Mouse (Mus musculus): ENCODE measurements around the gene Zc3hav1l.
A peak's percentile ranks its signal among the peaks of the same experiment; 100 is the strongest.

The Zc3hav1l gene

DNA sequence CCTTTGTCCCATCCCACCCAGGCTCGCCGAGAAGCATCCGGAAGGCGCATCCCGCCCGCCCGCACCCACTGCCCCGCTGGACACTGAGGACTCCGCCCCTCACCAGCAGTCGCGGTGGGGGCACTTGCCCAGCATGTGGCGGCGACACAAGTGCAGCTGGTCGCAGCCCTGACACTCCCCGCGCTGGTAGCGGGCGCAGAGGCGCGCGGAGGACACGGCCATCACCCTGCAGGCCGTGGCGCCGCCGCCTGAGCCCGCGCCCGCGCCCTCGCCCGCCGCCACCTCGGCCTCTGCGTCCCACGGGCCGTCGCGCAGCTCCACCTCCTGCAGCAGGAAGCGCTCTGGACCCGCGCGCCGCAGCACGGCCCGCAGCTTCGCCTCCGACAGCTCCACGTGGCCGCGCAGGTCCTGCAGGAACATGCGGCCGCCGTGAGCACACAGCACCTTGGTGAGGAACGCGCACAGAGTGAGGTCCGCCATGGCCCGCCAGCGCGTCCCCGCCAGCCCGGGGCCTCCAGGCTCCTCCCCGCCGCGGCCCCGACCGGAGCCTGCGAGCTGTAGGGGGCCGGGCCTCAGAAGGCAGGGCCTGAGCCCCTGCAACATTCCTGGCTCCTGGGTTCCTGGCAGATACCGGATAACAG lies at the start of gene Zc3hav1l:
Gene Zc3hav1l (minus strand): TSS at position 499 of the 641 bp plus-strand sequence.
- peak; percentile 79 for DNase-seq (ENCODE audit: low spot score)

DNA sequence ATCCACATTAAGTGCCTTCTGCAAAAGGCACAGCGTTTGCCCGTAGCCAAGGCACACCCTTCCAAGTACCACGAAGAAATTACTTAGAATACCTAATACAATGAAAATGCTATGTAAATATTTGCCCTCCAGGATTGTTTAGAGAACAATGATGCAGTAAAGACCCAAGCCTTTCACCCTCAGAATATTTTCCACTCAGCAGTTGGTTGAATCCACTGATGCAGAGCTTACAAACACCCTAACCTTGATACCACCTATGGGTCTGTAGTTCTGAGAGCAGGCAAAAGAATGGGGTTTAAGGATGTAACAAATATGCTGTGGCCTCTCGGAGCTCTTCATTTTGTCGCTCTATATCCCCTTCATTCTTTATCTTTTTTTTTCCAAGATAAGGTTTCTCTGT lies 48.8 kb upstream of the Zc3hav1l start:
- no peak for DNase-seq (ENCODE audit: low spot score)

DNA sequence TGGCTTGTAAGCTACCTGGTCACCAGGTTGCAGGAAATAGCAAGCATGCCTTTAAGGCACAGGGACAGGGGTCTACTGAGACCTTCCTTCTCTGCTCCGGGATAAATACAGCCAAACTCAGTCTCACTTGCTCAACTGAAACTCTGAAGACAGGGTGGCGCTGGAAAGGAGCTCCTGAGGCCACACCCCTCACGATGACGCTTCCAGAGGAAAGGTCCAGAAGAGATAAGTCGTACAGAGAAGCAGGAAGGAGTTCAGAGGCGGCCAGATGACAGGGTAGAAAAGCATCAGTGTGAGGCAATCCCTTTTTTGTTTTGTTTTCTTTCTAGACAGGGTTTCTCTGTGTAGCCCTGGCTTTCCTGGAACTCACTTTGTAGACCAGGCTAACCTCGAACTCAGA lies 46.7 kb upstream of the Zc3hav1l start:
- no peak for DNase-seq (ENCODE audit: low spot score)

DNA sequence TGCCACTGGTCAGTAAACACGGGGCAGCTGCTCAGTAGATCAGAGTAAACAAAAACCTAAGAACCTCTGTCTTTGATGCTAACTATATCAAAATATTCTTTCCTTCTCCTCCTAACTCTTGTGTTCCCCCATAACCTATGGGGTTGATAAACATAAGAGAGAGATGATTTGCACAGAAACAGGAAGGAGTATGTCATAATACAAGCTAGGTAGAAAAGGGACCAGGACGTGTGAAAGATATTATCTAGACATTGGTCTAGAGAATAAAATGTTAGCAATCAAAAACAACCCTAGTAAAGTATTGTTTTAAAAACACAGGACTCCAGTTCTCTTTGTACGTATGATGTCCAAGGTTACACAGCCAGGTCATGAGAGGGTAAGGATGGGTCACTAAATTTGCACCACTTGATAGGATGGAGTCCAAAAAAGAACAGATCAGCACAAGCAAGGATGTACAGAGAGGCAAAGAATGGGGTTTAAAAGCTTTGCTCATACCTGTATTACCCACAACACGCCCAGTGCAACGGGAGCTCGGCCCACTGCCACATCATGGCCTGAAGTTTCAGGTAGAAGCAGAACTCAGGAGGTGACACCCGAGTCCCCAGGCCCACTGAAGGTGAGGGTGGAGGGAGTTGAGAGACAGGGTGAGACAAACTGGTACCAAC lies 45.1 kb upstream of the Zc3hav1l start:
- no peak for DNase-seq (ENCODE audit: low spot score)

DNA sequence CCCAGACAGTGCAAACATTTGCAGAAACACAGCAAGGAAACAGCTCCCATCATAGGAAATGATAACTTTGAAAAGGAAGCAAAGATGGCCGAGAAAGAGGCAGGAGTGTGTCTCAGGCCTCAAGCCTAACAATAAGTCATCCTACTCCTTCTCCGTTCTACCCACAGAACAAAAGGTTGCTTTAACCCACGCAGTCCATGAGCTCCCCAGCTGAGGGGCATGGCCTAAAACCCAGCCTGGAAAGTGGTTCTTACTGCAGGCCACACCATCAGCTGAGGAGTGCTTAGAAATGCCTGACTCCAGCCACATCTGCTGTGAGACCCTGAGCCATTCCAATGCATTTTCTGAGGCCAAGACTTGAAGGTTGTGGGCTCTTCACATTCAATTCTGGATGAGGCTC lies 44.5 kb upstream of the Zc3hav1l start:
- no peak for DNase-seq (ENCODE audit: low spot score)

DNA sequence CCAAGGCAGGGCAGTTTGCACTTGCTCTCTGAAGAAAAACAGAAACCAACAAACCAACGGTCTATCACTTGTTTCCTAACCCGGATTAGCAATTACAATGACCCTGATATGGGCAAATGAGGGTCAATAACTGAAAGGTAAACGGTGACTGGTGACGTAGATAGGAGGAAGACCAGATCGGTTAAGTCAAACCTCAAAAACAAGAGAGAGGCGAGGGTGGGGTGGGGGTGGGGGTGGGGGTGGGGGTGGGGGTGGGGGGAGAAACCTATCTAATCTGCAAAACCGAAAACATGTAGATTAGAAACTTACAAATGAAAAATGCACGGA lies 43.6 kb upstream of the Zc3hav1l start:
- DNase-seq (ENCODE audit: low spot score), result no peak

DNA sequence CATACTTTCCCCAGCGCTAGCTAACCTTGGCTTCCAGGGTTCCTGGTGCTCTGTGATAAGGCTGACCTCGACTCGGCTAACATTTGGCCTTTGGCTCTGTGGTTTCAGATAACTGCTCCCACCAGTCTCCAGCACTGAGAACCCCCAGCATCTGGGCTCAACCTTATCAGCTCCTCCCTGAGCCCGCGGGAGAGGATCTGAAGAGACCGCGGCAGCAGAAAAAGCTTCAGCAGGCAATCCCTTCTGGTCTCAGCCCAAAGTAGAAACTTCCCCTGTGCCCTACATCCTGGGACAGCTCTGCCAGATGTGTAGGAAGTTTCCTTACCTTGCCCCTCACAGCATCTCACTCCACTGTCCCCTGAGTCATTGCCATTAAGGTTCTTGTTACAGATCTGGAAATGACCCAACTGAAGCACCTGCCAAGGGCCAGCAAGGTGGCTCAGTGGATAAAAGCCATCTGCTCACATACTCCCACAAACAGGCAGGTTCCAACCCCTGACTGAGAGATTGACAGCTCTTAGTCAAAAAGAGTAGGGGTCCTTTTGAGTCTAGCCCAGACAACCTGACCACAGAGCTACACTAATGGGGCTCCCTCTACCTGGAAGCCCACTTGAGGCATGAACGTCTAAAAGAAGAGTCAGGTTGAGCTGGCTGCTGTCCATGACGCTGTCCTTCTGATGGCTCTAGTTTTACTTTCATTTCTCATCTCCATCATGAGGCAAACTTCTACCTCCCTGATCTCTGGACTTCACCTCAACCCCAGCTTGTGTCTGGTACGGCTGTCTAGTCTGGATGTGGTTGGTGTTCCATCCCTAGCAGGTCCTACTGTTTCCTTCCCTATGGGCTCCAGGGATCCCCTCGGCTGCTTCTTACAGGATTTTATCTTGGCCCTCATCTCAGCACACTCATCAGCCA lies 42.9 kb upstream of the Zc3hav1l start:
- no peak for DNase-seq (ENCODE audit: low spot score)

DNA sequence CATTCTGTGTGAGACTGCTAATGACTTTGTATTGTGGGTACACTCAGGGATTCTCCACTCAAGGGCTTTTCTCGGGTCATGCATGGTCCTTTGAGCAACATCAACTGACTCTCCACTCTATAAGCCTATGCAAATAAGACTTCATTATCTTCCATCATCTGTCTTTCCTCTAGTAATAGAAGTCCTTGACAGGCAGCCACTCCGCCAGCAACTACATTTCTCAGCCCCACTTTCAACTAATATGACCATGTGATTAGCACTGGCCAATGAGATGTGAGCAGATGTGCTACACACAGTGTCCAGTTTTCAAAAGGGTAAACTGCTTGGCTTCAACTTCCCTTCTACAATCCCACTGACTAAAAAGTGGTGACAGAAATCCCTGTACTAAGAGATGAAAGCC lies 40.0 kb upstream of the Zc3hav1l start:
- DNase-seq (ENCODE audit: low spot score), result no peak

DNA sequence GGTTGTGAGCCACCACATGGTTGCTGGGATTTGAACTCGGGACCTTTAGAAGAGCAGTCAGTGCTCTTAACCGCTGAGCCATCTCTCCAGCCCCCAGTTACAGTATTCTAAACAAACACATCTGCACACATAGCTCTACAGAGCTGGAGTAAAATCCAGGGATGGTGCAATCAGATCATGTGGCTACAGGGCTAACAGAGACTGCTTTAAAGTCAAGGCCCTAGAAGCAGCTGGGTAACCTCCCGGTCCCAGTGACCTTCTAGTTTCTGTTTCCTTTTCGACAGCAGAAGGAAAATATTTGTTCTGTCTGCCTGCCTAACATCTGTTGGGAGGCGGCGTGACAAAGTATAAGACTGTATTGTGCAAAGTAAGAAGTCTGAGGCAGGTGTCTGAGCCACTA lies 38.9 kb upstream of the Zc3hav1l start:
- peak; percentile 21 for DNase-seq (ENCODE audit: low spot score)

DNA sequence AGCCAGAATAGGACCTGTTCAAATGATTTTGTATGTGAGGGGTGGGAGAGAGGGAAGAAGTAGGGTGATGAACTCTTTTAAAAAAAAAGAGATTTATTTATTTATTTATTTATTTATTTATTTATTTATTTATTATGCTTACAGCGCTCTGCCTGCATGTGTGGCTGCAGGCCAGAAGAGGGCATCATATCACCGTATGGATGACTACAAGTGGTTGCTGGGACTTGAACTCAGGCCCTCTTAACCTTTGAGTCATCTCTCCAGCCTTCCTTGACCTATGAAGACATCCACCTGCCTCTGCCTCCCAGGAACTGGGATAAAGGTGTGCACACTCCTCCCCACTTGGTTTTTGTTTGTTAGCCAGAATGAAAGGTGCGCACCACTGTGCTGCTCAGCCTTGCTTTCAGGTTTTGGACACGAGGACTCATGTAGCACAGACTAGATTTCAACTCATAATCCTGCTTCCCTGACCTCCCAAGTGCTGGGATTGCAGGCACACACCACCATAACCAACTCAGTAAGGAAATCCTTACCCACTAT lies 38.2 kb upstream of the Zc3hav1l start:
- no peak for DNase-seq (ENCODE audit: low spot score)

DNA sequence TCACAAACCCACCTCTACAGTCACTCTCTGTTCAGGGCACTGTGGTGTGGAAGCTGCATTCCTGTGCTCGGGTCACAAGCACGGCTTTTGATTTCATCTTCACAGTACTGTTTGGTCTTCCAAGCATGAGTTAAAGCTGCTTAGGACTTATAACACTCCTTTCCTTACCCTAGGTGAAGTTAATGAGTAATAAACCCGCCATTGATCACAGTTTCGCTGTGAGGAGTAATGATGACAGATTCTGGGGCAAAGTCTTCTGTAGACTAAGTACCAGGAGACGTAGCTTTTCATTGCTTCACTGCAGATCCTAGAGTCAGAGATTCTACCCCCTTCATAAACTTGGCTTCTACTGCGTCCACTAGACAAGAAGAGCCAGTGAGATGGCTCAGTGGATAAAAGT lies 36.2 kb upstream of the Zc3hav1l start:
- no peak for DNase-seq (ENCODE audit: low spot score)

DNA sequence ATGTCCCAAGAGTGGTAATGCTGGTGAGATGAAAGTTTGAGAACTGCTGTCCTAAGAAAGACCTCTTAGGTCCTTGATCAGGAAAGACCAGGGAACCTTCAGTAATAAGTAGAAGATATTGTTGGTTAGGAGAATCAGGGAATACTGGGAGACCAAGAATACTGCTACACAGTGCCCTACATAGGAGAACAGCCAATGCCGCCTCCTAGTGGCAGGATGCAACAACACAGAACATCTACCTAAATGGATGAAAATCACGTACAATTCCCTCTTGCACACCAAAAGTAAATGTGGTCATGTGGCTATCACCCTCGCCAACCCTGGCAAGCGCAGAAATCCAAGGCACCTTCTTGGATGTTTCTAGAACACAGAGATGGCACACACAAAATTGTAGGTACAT lies 27.5 kb upstream of the Zc3hav1l start:
- DNase-seq (ENCODE audit: low spot score), result no peak

DNA sequence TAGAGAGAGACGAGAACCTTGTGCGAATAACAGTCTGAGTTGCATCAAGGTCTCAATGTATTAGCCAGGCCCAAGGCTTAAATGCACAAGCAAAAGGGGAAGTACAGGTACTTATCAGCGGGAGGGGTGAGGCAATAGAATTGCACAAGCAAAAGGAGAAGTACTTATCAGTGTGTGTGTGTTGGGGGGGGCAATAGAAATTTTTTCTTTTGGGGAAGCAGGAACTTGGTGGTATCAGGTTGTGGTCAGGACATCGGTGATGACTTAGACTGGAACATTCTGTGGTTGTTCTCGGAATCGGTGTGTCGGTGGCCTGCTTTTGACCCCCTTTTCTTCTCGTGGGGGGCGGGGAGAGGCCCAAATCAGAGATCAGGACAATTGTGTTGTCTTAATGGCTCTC lies 21.6 kb upstream of the Zc3hav1l start:
- no peak for DNase-seq (ENCODE audit: low spot score)

DNA sequence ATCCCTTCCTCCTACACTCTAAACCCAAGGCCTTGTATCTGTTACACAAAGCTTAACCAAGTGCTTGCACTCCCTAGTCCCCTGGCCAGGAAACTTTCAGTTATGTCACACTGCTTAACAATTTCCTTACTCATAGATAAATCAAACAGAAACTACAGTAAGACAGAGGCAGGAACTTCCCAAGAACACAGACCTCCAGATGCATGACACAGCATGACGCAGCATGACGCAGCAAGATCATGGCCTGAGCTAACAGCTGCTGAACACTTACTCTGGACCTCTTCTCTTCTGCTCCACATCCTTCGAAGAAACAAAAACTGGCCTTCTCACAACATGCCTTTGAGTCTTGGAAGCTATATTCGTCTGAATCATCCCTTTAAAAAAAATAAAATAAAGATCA lies 17.0 kb upstream of the Zc3hav1l start:
- DNase-seq (ENCODE audit: low spot score), result no peak

DNA sequence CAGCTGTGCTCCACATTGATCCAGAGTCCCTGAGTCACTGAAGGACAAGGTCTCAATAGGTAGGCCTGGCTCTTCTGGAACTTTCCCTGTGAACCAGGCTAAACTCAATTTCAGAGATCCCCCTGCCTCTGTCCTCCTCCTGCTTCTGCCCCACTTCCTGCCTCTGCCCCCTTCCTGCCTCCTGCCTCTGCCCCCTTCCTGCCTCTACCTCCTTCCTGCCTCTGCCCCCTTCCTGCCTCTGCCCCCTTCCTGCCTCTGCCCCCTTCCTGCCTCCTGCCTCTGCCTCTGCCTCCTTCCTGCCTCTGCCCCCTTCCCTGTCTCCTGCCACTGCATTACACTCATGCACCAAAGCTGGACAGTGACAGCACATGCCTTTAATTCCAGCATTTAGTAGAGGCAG lies 10.7 kb upstream of the Zc3hav1l start:
- DNase-seq (ENCODE audit: low spot score), result no peak

DNA sequence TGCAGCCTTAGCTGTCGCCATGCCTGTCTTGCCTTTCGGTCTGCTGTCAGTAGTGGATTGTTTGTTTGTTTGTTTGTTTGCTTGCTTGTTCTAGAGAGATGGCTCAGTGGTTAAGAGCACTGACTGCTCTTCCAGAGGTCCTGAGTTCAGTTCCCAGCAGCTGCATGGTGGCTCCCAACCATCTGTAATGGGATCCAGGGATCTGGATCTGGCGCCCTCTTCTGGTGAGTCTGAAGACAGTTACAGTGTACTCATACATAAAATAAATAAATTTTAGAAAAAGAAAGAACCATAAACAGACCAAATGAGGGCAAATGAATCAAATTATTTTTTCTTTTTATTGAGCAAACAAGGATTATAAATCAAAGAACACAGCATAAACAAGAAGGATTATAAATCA lies 5.9 kb upstream of the Zc3hav1l start:
- no peak for DNase-seq (ENCODE audit: low spot score)

DNA sequence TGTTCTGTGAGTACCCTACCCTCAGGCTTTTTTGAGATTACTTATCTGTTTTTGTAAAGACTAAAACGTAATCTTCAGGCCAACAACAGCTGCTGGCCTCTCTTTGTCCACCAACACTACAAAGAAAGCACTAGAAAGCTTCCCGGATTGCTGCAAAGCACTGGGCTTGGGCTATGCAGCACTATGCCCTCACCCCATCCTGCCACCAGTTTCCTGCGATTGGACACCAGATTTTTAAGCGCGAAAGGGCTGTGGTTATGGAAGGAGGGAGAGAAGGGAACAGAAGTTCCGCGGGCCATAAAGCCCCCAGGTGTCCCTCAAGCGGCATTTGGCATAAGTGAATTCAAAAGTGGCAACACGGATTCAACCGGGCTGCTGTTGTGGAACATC lies 818 bp downstream of the Zc3hav1l start:
- no peak for DNase-seq (ENCODE audit: low spot score)

DNA sequence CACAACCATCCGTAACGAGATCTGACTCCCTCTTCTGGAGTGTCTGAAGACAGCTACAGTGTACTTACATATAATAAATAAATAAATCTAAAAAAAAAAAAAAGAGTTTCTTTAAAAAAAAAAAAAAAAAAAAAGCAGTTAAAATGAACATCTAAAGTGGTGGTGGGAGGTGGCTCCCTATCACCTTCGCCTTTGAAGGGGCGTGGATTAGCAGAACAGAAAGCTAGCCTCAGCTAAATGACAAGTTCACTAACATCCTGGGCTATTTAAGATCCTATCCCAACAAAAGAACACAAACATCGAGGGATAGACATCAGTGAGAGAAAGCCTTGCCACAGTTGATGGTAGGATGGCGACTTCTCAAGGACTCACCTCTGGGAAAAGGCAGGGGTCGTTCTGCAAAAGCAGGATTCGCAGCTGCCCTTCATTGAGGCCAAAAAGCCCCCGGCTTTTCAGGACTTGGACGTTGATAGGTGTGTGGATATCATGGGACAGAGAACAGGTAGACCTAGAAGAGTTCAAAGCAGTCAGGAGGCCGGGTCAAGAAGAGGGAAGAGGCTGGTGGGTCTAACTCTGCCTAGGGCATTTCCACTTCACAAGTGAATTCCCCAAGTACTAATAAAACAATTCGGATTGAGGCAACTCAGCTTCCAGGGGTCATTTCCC lies 1.3 kb downstream of the Zc3hav1l start:
- no peak for DNase-seq (ENCODE audit: low spot score)

DNA sequence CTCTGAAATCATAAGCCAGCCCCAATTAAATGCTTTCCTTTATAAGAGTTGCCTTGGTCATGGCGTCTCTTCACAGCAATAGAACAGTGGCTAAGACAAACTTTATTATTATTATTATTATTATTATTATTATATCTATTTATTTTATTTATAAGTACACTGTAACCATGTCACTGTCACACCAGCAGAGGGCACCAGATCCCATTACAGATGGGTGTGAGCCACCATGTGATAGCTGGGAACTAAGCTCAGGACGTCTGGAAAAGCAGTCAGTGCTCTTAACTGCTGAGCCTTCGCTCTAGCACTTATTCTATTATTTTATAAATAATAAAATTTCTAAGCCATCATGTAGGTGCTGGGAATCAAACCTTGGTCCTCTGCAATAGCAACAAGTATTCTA lies 5.4 kb downstream of the Zc3hav1l start:
- no peak for DNase-seq (ENCODE audit: low spot score)

DNA sequence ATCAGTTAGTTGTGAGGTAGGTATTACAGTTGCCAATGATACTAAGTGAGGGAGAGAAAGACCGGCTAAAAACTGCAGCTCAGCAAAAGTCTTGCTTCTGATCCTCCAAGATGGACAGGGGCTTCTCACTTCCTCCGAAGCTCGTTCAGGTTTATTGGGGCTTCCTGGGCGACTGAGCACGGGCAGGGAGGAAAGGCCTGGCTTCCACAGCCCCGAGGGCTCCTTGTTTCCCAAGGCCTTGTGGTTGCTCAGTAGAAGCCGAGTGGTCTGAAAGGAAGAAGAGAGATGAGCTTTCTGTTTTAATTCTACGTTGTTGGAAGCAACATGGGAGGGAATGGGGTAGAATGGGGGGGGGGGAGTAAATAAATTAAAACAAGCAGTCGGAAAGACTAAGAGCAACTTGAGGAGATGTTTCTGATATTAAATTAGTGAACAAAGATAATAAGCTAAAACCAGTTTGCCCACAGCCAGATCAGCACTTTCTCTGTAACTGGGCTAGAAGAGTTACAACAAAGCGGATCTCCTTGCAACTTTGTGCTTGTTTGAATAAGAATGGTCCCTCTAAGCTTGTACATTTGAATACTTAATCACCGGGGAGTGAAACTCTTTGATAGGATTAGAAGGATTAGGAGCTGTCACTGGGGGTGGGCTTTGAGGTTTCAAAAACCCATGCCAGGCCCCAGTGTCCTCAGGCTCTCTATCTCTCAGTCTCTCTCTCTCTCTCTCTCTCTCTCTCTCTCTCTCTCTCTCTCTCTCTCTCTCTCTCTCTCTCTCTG lies 6.0 kb downstream of the Zc3hav1l start:
- DNase-seq (ENCODE audit: low spot score), result no peak

DNA sequence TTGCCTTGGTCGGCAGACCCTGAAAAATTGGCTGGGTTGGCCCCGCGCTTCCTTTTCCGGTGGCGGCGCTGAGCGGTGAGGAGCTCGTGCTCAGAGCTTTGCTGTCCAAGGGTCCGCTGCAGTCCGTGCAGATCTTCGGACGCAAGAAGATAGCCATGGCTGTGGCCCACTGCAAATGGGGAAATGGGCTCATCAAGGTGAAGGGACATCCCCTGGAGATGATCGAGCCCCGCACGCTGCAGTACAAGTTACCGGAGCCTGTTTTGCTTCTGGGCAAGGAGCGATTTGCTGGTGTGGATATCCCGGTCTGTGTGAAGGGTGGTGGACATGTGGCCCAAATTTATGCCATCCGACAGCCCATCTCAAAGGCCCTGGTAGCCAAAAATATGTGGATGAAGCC lies 14.6 kb downstream of the Zc3hav1l start:
- no peak for DNase-seq (ENCODE audit: low spot score)

DNA sequence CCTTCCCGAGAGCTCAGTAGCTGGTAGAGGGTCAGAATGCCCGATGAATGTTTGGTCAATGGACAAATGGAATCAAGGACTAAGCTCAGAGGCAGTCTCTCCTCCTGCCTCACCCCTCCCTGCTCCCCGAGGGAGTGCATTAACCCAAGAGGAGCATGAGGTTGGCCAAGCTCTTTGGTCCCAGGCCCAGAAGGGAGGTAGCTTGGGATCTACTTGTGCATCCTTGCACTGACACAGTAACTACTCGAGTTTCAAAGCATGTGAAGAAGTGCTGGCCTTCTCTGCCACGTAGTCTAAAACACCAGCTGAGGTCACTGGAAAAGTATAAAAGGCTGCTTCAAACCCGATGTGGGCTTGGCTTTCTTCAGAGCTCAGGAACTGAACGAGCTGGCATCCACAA lies 34.6 kb downstream of the Zc3hav1l start:
- DNase-seq (ENCODE audit: low spot score), result no peak

All from testis, postnatal 14 days (tissue).